Mouse (Mus musculus) erythroid progenitor cell, adult 5-6 weeks (primary cell): ENCODE data around the gene Ephx1. TPM values are rescaled to one million over a fixed set of nuclear protein-coding genes. Genes with fewer than 3 reads are reported as not detected.

Experiments used
- ATAC-seq: replicated peaks from 2 replicates; pipeline ENCODE4 v1.8.0; 2016; ENCODE audit warnings: moderate number of reproducible peaks, mild to moderate bottlenecking, moderate TSS enrichment, inconsistent platforms; ENCODE audit not compliant: poor library complexity, low FRiP score, severe bottlenecking
- total RNA-seq, 2 experiments: library from RNA; stranded (forward) in 1 of 2; stranded (reverse) in 1 of 2; fragments of 150-400 nt in 1 of 2; fragments of 186-747, 209-891 nt in 1 of 2; gene quantifications; 2 replicates each; pipeline versions ENCODE4 v1.2.3 to v1.2.4; 2015 to 2017; ENCODE audit warnings: low replicate concordance in 2 of 2

The Ephx1 gene
- total RNA-seq (2015; ENCODE audit: low replicate concordance) = 7.5 and 9.4 TPM in 2 replicates
- 2.7 and 3.9 TPM in 2 replicates for total RNA-seq (2017; ENCODE audit: low replicate concordance)

GRCm38 (mm10) chr1:181020756-181021487 is at the start of gene Ephx1:
Ephx1 (minus strand) TSS chr1:181020904.
- no peak for ATAC-seq

- ATAC-seq = no peak
Measured at GRCm38 (mm10) chr1:181069671-181070070, 49.0 kb upstream of the Ephx1 start.

- no peak for ATAC-seq
Measured at GRCm38 (mm10) chr1:181068344-181068743, 47.6 kb upstream of the Ephx1 start.

GRCm38 (mm10) chr1:181064648-181065047 is 43.9 kb upstream of the Ephx1 start:
- no peak for ATAC-seq

GRCm38 (mm10) chr1:181063991-181064390 is 43.3 kb upstream of the Ephx1 start:
- ATAC-seq = no peak

- no peak for ATAC-seq
Measured at GRCm38 (mm10) chr1:181061784-181062485, 41.2 kb upstream of the Ephx1 start.

GRCm38 (mm10) chr1:181052898-181053297 is 32.2 kb upstream of the Ephx1 start:
- ATAC-seq = no peak

- ATAC-seq = no peak
Measured at GRCm38 (mm10) chr1:181050937-181051336, 30.2 kb upstream of the Ephx1 start, which contains the start of gene 9130409I23Rik. 9130409I23Rik (plus strand) TSS chr1:181051237.

- ATAC-seq = no peak
Measured at GRCm38 (mm10) chr1:181049328-181049842, 28.7 kb upstream of the Ephx1 start.

GRCm38 (mm10) chr1:181047520-181047919 is 26.8 kb upstream of the Ephx1 start:
- ATAC-seq = no peak

GRCm38 (mm10) chr1:181039652-181040051 is 18.9 kb upstream of the Ephx1 start:
- ATAC-seq = peak; percentile 77

- 0 out of 2 replicates have a peak, but pooled peaks have one; percentile 32 for ATAC-seq
Measured at GRCm38 (mm10) chr1:181037623-181038022, 16.9 kb upstream of the Ephx1 start.

GRCm38 (mm10) chr1:181035015-181035778 is 14.5 kb upstream of the Ephx1 start:
- peak; percentile 73 for ATAC-seq

- ATAC-seq = peak; percentile 81
Measured at GRCm38 (mm10) chr1:181022265-181022664, 1.6 kb upstream of the Ephx1 start.

GRCm38 (mm10) chr1:181021488-181021865 is 773 bp upstream of the Ephx1 start:
- ATAC-seq = no peak

GRCm38 (mm10) chr1:181017890-181018420 is 2.7 kb downstream of the Ephx1 start:
- ATAC-seq = no peak

- peak; percentile 66 for ATAC-seq
Measured at GRCm38 (mm10) chr1:181017212-181017711, 3.4 kb downstream of the Ephx1 start.

- ATAC-seq = no peak
Measured at GRCm38 (mm10) chr1:181016532-181017131, 4.1 kb downstream of the Ephx1 start.

GRCm38 (mm10) chr1:181016045-181016444 is 4.7 kb downstream of the Ephx1 start:
- no peak for ATAC-seq
